In the genomic region with DNA sequence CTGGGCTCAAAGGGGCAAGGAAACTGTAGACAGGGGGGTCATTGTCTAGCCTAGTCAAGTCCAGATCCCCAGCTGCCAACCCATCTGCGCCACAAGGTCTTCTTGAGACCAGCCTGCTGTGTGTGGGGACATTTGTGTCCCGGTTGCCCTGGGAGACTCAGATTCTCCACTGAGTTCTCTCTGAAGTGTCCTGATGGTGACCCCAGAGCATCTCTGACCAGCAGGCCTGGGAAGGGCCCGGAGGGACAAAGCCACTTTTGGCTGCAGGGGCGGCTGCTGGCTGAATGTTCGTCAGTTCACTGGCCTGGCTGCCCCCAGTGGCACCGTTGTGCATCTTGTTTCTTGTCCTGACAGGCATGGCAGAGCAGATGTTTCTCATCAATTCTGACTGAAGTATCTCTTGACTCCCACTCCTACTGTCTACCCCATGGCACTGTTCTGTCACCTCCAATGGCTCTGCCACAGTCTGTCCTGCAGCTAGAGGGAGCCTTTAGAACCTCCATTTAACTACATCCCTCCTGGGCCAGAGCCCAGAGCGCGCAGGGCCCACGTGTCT, we compare ENCODE assay signal across 9 mouse cellular contexts. TPM values are rescaled to one million over a fixed set of nuclear protein-coding genes. Genes with fewer than 3 reads are reported as not detected.
A peak's percentile ranks its signal among the peaks of the same experiment; 100 is the strongest.
DNase-seq lines count a peak whose midpoint lies in the region; ATAC-seq lines count a peak whose summit lies in the region.
"Had no signal": no experiment of that assay in that cellular context is flagged by ENCODE, and none has a peak within 500 bp of the region (broad histone marks: within the 10 kb centered on the region; RNA-seq: fewer than 3 reads in every experiment).

No protein-coding gene starts in this region.

- WGBS in intestine, embryonic 16.5 days, result 65% methylated on average over 9 of the region's 9 CpGs

- 0 out of 2 replicates have a peak, but pooled peaks have one; percentile 16 for ATAC-seq in frontal cortex, adult (ENCODE audit: low TSS enrichment)
- peak; percentile 38; the same call in 1 of the 2 replicates for ATAC-seq in intestine, embryonic 16.5 days
- no peak for ATAC-seq in megakaryocyte progenitor cell, adult 5-6 weeks (replicated peaks; ENCODE audit: poor library complexity)

- no peak overlapping the region for H3K9ac ChIP-seq in intestine, embryonic 16.5 days (ENCODE audit: low read depth, low read length)

- H3K4me1 ChIP-seq in intestine, embryonic 16.5 days (ENCODE audit: control insufficient read depth, insufficient read depth, low read length), result no peaks in the 10 kb centered on the region

- H3K4me3 ChIP-seq in intestine, embryonic 16.5 days (ENCODE audit: low read length), result no peak overlapping the region

- H3K27me3 ChIP-seq in intestine, embryonic 16.5 days (replicated peaks; ENCODE audit: control insufficient read depth, insufficient read depth, low read length), result no peaks in the 10 kb centered on the region

- no peaks in the 10 kb centered on the region for H3K36me3 ChIP-seq in intestine, embryonic 16.5 days (ENCODE audit: control insufficient read depth, insufficient read depth, low read length)

- intact Hi-C loops in left cerebral cortex, postnatal 4 days (cut with DNase I), result no loop called here
- intact Hi-C loops in left cerebral cortex, postnatal 25 days (cut with DNase I), result no loop called here

- DNase-seq in frontal cortex, postnatal 36 days (ENCODE audit: low spot score in 2 of 2), result no peak
- peak; percentile 18 for DNase-seq in left cerebral cortex, postnatal 4 days
- DNase-seq in left cerebral cortex, postnatal 25 days (ENCODE audit: low spot score in 2 of 2), result no peak
- DNase-seq in brain, adult 2 months (ENCODE audit: low read depth, low spot score), result peak; percentile 36
- no peak for DNase-seq in c-Kit-positive CD71-positive TER-119-positive erythroid progenitor cells, embryonic 14.5 days (ENCODE audit: low spot score)
- DNase-seq: thymus, adult 2 months had no signal

- H3K27ac ChIP-seq in intestine, embryonic 16.5 days (ENCODE audit: low read length), result no peak overlapping the region

- H3K9me3 ChIP-seq in intestine, embryonic 16.5 days (ENCODE audit: control insufficient read depth, low read length), result no peaks in the 10 kb centered on the region

- no peak overlapping the region for H3K4me2 ChIP-seq in intestine, embryonic 16.5 days (ENCODE audit: low read depth, low read length)

RNA-seq across cellular contexts. Expression of a gene that starts 9.5 kb away (rescaled TPM):
- total RNA-seq in left cerebral cortex, postnatal 4 days (2021), result 1 to 10 TPM; 5.6 to 6.8 TPM
- 10 to 100 TPM; 27.1 to 29.5 TPM for total RNA-seq in left cerebral cortex, postnatal 25 days (2021)
- polyA plus RNA-seq in intestine, embryonic 16.5 days (2015; fragmentation: Nextera tagmentation; extraction: Ambion mirVana), result 3.7 and 4.8 TPM in 2 replicates
- total RNA-seq in megakaryocyte progenitor cell, adult 5-6 weeks (2015), result 3.3 TPM in 2 replicates
- total RNA-seq in megakaryocyte progenitor cell, adult 5-6 weeks (2017), result 1.7 and 2.1 TPM in 2 replicates

RNA-seq across cellular contexts. Expression of a gene that starts 53.3 kb away (rescaled TPM):
- 10 to 100 TPM; 19.2 to 26.6 TPM for total RNA-seq in left cerebral cortex, postnatal 4 days (2021)
- total RNA-seq in left cerebral cortex, postnatal 25 days (2021), result 10 to 100 TPM; 34.0 to 36.7 TPM
- 7.0 and 8.3 TPM in 2 replicates for polyA plus RNA-seq in intestine, embryonic 16.5 days (2015; fragmentation: Nextera tagmentation; extraction: Ambion mirVana)
- not detected in 2 replicates for total RNA-seq in megakaryocyte progenitor cell, adult 5-6 weeks (2015)
- total RNA-seq in megakaryocyte progenitor cell, adult 5-6 weeks (2017), result 0.17 TPM in 1 of 2 replicates, not detected in the other

Comparison
In these comparisons a context has a peak if more than half of its experiments do, and no peak if none do; other contexts are left out.
1. DNase-seq: peak in left cerebral cortex, postnatal 4 days (single experiment) and brain, adult 2 months (single experiment); none in frontal cortex, postnatal 36 days (0 of 2), left cerebral cortex, postnatal 25 days (0 of 2) and c-Kit-positive CD71-positive TER-119-positive erythroid progenitor cells, embryonic 14.5 days (single experiment).
2. RNA of a gene that starts 53.3 kb away (total RNA-seq): 34.0 to 36.7 TPM in left cerebral cortex, postnatal 25 days and 19.2 to 26.6 TPM in left cerebral cortex, postnatal 4 days; 0.17 TPM in megakaryocyte progenitor cell, adult 5-6 weeks; every median in the first group is over 10 times any median in the second.